Mouse (Mus musculus) liver, embryonic 13.5 days (tissue): ENCODE data around the gene Bbc3. TPM values are rescaled to one million over a fixed set of nuclear protein-coding genes. Genes with fewer than 3 reads are reported as not detected.

ENCODE experiments used
- ATAC-seq: fragments of 200-750 bp; cut with Nextera tagmentation; 2 replicates; pipeline ENCODE4 v1.8.0; 2017; ENCODE audit warnings: low read depth, mild to moderate bottlenecking, moderate number of reproducible peaks, moderate library complexity
- DNase-seq: peaks from one replicate; pipeline ENCODE4 v3.0.0; 2022
- H3K27ac ChIP-seq: fragments of 300-500 bp; sonication (generic); 2 replicates; pipeline ENCODE4 v1.5.1; 2015; ENCODE audit warnings: moderate library complexity, mild to moderate bottlenecking, inconsistent platforms
- H3K27me3 ChIP-seq: fragments of 300-500 bp; sonication (generic); 2 replicates; pipeline ENCODE4 v1.6.1; 2015; ENCODE audit warnings: mild to moderate bottlenecking, inconsistent platforms
- H3K36me3 ChIP-seq: fragments of 300-500 bp; sonication (generic); 2 replicates; pipeline ENCODE4 v1.6.1; 2015; ENCODE audit warnings: mild to moderate bottlenecking, inconsistent platforms
- H3K4me1 ChIP-seq: fragments of 300-500 bp; sonication (generic); replicated peaks from 2 replicates; pipeline ENCODE4 v1.6.1; 2015; ENCODE audit warnings: inconsistent platforms
- H3K4me2 ChIP-seq: fragments of 300-500 bp; sonication (generic); 2 replicates; pipeline ENCODE4 v1.6.1; 2015; ENCODE audit warnings: inconsistent platforms, mild to moderate bottlenecking, moderate library complexity
- H3K4me3 ChIP-seq: fragments of 300-500 bp; sonication (generic); replicated peaks from 2 replicates; pipeline ENCODE4 v1.5.1; 2015; ENCODE audit warnings: mild to moderate bottlenecking, inconsistent platforms
- H3K9ac ChIP-seq: fragments of 300-500 bp; sonication (generic); 2 replicates; pipeline ENCODE4 v1.6.1; 2015; ENCODE audit warnings: mild to moderate bottlenecking, inconsistent platforms
- H3K9me3 ChIP-seq: fragments of 300-500 bp; sonication (generic); replicated peaks from 2 replicates; pipeline ENCODE4 v1.6.1; 2016; ENCODE audit warnings: inconsistent platforms
- WGBS: fragments of 180-500 bp; shearing (Covaris S2); methylation state at CpG from one replicate; pipeline ENCODE4 v1.1.7; 2015; ENCODE audit not compliant: insufficient replicate concordance; 5-methylcytosine and 5-hydroxymethylcytosine counted together
- polyA plus RNA-seq: library from polyadenylated mRNA; unstranded; fragments of >200 nt; fragmentation: Nextera tagmentation; extraction: Ambion mirVana; gene quantifications from 2 replicates; pipeline ENCODE4 v1.2.1, GENCODE M21; 2015

Bbc3 gene
- polyA plus RNA-seq, 1 experiment from 2014 or later = 4.5 TPM

GRCm38 (mm10) chr7:16364901-16365500, 56.8 kb downstream of the Bbc3 start:
- Histone ChIP-seq H3K4me3 (no peak overlapping the region), H3K36me3 (peaks cover 94% of the 10 kb centered on the region), H3K27me3 (no peaks in the 10 kb centered on the region), H3K4me2 (no peak overlapping the region), H3K4me1 (peaks cover 17% of the 10 kb centered on the region), H3K9me3 (no peaks in the 10 kb centered on the region), H3K9ac (no peak overlapping the region), H3K27ac (no peak overlapping the region)
- no peak for ATAC-seq
- 75% methylated on average over 4 of the region's 4 CpGs for WGBS
- DNase-seq = no peak

- peaks cover 21% of the 10 kb centered on the region for H3K4me1 ChIP-seq
- no peak for ATAC-seq
- H3K9me3 ChIP-seq = no peaks in the 10 kb centered on the region
- no peaks in the 10 kb centered on the region for H3K27me3 ChIP-seq
- WGBS = 83% methylated on average over 10 of the region's 10 CpGs
- H3K4me3 ChIP-seq = no peak overlapping the region
- peaks cover 96% of the 10 kb centered on the region for H3K36me3 ChIP-seq
- no peak overlapping the region for H3K9ac ChIP-seq
- H3K27ac ChIP-seq = no peak overlapping the region
- H3K4me2 ChIP-seq = no peak overlapping the region
- DNase-seq = no peak
Observed at GRCm38 (mm10) chr7:16366133-16366646, 58.0 kb downstream of the Bbc3 start.

DNA sequence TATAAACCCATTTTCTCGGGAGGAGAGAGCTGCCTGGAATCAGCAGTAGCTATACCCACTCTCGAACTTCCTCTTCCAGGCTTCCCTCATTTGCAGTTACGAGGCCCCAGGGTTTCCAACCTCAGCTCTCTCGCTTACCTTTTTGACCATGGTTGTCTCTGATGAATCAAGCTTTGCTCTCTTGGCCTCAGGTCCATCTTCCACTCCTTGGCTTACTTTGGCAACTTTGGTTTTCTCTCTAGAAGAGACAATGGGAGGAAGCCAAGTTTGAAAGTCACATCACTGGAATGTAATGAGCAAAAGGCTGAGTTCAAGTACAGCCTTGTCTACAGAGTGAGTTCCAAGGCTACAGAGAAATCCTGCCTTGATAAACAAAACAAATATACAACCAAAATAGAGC, 58.5 kb downstream of the Bbc3 start:
- no peak overlapping the region for H3K4me2 ChIP-seq
- no peak overlapping the region for H3K4me3 ChIP-seq
- peaks cover 21% of the 10 kb centered on the region for H3K4me1 ChIP-seq
- H3K9ac ChIP-seq = no peak overlapping the region
- WGBS = 61% methylated on average over 4 of the region's 4 CpGs
- no peak for ATAC-seq
- DNase-seq = no peak
- H3K27me3 ChIP-seq = no peaks in the 10 kb centered on the region
- peaks cover 94% of the 10 kb centered on the region for H3K36me3 ChIP-seq
- no peaks in the 10 kb centered on the region for H3K9me3 ChIP-seq
- H3K27ac ChIP-seq = no peak overlapping the region

Other genes starting within 250 kb of the Bbc3 start
- gene Zfp541, start 246.6 kb upstream of the Bbc3 start, polyA plus RNA-seq = 0.02 TPM in 1 of 2 replicates, not detected in the other
- 159 and 165 TPM in 2 replicates for gene Napa, start 209.9 kb upstream of the Bbc3 start, polyA plus RNA-seq
- gene Kptn, start 188.5 kb upstream of the Bbc3 start, polyA plus RNA-seq = 11.1 and 11.5 TPM in 2 replicates
- gene Slc8a2, start 178.6 kb upstream of the Bbc3 start, polyA plus RNA-seq = not detected in 2 replicates
- gene Meis3, start 133.3 kb upstream of the Bbc3 start, polyA plus RNA-seq = 2.1 and 2.3 TPM in 2 replicates
- gene Dhx34, start 86.4 kb upstream of the Bbc3 start, polyA plus RNA-seq = 6.0 and 6.4 TPM in 2 replicates
- gene C5ar2, start 64.2 kb upstream of the Bbc3 start, polyA plus RNA-seq = 0.72 and 0.77 TPM in 2 replicates
- 1.4 TPM in 2 replicates for gene C5ar1, start 48.9 kb upstream of the Bbc3 start, polyA plus RNA-seq
- 3.9 and 4.4 TPM in 2 replicates for gene Inafm1, start 34.8 kb upstream of the Bbc3 start, polyA plus RNA-seq
- 12.6 and 17.5 TPM in 2 replicates for gene Ccdc9, start 21.6 kb upstream of the Bbc3 start, polyA plus RNA-seq
- gene Sae1, start 79.4 kb downstream of the Bbc3 start, polyA plus RNA-seq = 144 and 161 TPM in 2 replicates
- 8.2 and 8.3 TPM in 2 replicates for gene Zc3h4, start 92.5 kb downstream of the Bbc3 start, polyA plus RNA-seq
- 30.0 and 35.4 TPM in 2 replicates for gene Tmem160, start 144.4 kb downstream of the Bbc3 start, polyA plus RNA-seq
- gene Npas1, start 169.3 kb downstream of the Bbc3 start, polyA plus RNA-seq = 0.13 and 0.16 TPM in 2 replicates